Mouse (Mus musculus): Measurements from ENCODE around the gene Pdcd2l. TPM values are rescaled to one million over a fixed set of nuclear protein-coding genes. Genes with fewer than 3 reads are reported as not detected.

Pdcd2l gene
- polyA plus RNA-seq, 1 experiment from 2014 or later = 71.8 TPM

Other genes with a start within 250 kb of the Pdcd2l start
- not detected in 2 replicates for gene Scgb2b27, start 182.7 kb downstream of the Pdcd2l start, polyA plus RNA-seq (2015; fragmentation: Nextera tagmentation; extraction: Ambion mirVana)
- not detected in 2 replicates for gene Scgb1b27, start 175.2 kb downstream of the Pdcd2l start, polyA plus RNA-seq (2015; fragmentation: Nextera tagmentation; extraction: Ambion mirVana)
- gene Scgb1b30, start 101.2 kb downstream of the Pdcd2l start, polyA plus RNA-seq (2015; fragmentation: Nextera tagmentation; extraction: Ambion mirVana) = not detected in 2 replicates
- gene Wtip, start 63.4 kb downstream of the Pdcd2l start, polyA plus RNA-seq (2015; fragmentation: Nextera tagmentation; extraction: Ambion mirVana) = 4.1 and 5.9 TPM in 2 replicates
- gene Uba2, start 27.1 kb downstream of the Pdcd2l start, polyA plus RNA-seq (2015; fragmentation: Nextera tagmentation; extraction: Ambion mirVana) = 156 and 162 TPM in 2 replicates
- gene Gpi1, start 33.7 kb upstream of the Pdcd2l start, polyA plus RNA-seq (2015; fragmentation: Nextera tagmentation; extraction: Ambion mirVana) = 300 and 313 TPM in 2 replicates
- not detected in 2 replicates for gene Gm6096, start 54.4 kb upstream of the Pdcd2l start, polyA plus RNA-seq (2015; fragmentation: Nextera tagmentation; extraction: Ambion mirVana)
- 32.2 and 33.3 TPM in 2 replicates for gene 4931406P16Rik, start 116.9 kb upstream of the Pdcd2l start, polyA plus RNA-seq (2015; fragmentation: Nextera tagmentation; extraction: Ambion mirVana)
- gene Lsm14a, start 196.7 kb upstream of the Pdcd2l start, polyA plus RNA-seq (2015; fragmentation: Nextera tagmentation; extraction: Ambion mirVana) = 57.0 and 58.5 TPM in 2 replicates